Mouse (Mus musculus) thymus, postnatal 14 days (tissue): Measurements from ENCODE around the gene Rab14.

ENCODE experiments used
- DNase-seq: peaks from one replicate; pipeline ENCODE4 v3.0.0; 2021

Gene Rab14

GRCm38 (mm10) chr2:35153844-35154554 is 46.9 kb downstream of the Rab14 start:
- DNase-seq, result no peak

DNA sequence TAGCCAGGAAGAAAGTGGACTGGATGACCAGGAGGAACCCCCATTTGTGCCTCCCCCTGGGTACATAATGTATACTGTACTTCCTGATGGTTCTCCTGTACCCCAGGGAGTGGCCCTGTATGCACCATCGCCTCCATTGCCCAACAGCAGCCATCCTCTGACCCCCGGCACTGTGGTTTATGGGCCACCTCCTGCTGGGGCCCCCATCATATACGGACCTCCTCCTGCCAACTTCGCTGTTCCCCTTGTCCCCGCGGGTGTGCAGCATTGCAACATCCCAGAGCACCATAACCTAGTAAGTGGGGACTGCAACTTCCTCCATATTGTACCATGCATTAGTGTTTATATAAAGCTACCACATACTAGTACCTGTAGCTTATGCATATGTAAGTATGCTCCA is 47.7 kb downstream of the Rab14 start:
- DNase-seq, result no peak

GRCm38 (mm10) chr2:35151303-35151882 is 49.5 kb downstream of the Rab14 start:
- no peak for DNase-seq

DNA sequence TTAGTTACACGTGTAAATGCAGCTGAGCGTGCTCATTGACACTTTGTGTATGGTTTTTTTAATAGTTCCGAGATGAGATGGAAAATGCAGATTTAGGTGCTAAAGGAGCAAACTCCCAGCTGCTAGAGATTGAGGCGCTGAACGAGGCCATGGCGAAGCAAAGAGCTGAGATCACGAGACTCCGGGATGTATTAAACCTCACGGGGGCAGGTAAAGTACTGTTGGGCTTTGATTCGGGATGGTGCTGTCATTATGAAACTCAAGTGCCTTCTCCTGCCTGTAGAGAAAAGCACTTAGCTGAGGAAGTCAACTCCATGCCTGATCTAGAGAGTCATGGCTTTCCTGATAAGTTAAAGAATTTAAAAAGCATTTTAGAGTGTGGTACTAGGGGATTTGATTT is 52.1 kb downstream of the Rab14 start:
- DNase-seq, result no peak

DNA sequence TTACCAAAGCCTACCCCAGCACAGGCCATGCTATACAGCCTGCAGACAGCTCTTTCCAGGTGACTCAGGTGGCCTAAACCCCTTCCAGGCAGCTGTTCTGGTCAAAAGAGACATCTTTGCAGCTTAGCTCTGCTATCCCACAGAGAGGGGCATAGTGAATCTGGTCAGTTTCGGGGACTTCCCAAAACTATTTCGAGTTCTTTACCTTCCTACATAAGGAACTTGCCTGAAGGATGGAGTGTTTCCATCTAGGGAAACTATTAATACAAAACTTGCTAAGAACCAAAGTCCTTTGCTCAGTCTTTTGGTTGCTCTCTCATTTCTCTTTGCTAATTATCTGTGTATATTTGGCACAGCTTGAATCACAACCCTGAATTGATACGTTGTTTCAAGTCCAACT is 59.2 kb downstream of the Rab14 start:
- DNase-seq, result no peak

GRCm38 (mm10) chr2:35138576-35138975 is 62.3 kb downstream of the Rab14 start:
- no peak for DNase-seq

- no peak for DNase-seq
Measured at GRCm38 (mm10) chr2:35133891-35134290, 67.0 kb downstream of the Rab14 start.

- DNase-seq, result no peak
Measured at GRCm38 (mm10) chr2:35132662-35133055, 68.3 kb downstream of the Rab14 start.

- peak; percentile 93 for DNase-seq
Measured at GRCm38 (mm10) chr2:35131991-35132661, 68.8 kb downstream of the Rab14 start.

- DNase-seq, result no peak
Measured at GRCm38 (mm10) chr2:35131491-35131890, 69.4 kb downstream of the Rab14 start.
